Mouse (Mus musculus) embryonic fibroblast, embryonic 13.5 days (primary cell): Measurements from ENCODE around the gene Atp13a5. TPM values are rescaled to one million over a fixed set of nuclear protein-coding genes. Genes with fewer than 3 reads are reported as not detected.

Experiments
- H3K27ac ChIP-seq: 2 replicates; pipeline ENCODE4 v1.5.1; 2012; ENCODE audit warnings: low read length, control low read depth, inconsistent platforms; ENCODE audit not compliant: insufficient read depth
- H3K4me1 ChIP-seq: 2 replicates; pipeline ENCODE4 v1.6.1; 2011; ENCODE audit warnings: low read length; ENCODE audit not compliant: control insufficient read depth, insufficient read depth
- H3K4me3 ChIP-seq: 2 replicates; pipeline ENCODE4 v1.5.1; 2011; ENCODE audit warnings: mild to moderate bottlenecking, control low read depth, low read length; ENCODE audit not compliant: insufficient read depth
- CTCF ChIP-seq: IDR thresholded peaks from 2 replicates; pipeline ENCODE4 v1.5.1; 2011; ENCODE audit warnings: mild to moderate bottlenecking, control low read depth, low read length, moderate library complexity, borderline replicate concordance; ENCODE audit not compliant: insufficient read depth
- POLR2A ChIP-seq: IDR thresholded peaks from 2 replicates; pipeline ENCODE4 v1.6.1; 2011; ENCODE audit warnings: low read depth, mild to moderate bottlenecking, control low read depth, low read length, moderate library complexity
- polyA plus RNA-seq: library from polyadenylated mRNA; stranded (reverse); fragments of >200 nt; gene quantifications from 2 replicates; pipeline ENCODE4 v1.2.4, GENCODE M21; 2011; ENCODE audit warnings: low read depth; ENCODE audit not compliant: missing spikeins, insufficient read length

The Atp13a5 gene
- polyA plus RNA-seq, 1 experiment: not detected

DNA sequence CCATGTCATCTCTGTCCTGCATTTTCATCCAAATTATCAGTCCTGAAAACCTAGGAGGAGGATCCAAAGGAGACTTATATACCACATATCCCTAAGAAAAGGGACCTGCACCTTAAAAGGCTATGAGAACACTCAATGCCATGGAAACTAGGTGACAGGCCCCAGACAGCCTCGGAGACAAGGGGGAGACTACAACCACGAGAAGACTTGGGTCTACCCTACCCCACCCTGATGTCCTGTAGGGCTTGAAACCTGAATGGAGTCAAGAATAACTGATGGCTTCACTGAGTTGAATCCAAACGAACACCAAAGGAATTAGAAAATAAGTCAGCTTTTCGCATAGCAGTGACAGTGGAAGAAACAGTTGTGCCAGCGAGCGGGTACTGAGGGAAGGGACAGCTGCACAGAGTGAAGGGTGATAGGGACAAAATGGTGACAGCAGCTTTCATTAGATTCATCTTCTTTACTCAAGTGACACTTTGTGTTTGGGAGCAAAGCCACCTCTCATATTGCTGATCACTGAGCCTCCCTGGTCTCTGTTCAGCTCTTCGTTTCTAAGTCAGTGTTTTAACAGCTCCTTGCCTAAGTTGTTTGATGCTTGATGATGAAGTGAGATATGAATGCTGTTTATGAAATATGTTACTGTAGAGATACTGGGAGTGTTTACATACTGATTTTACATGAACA, 53.2 kb downstream of the Atp13a5 start:
- no peaks in the 10 kb centered on the region for H3K4me1 ChIP-seq
- H3K4me3 ChIP-seq: no peak overlapping the region
- no peak for TF ChIP-seq POLR2A
- no peak overlapping the region for H3K27ac ChIP-seq

DNA sequence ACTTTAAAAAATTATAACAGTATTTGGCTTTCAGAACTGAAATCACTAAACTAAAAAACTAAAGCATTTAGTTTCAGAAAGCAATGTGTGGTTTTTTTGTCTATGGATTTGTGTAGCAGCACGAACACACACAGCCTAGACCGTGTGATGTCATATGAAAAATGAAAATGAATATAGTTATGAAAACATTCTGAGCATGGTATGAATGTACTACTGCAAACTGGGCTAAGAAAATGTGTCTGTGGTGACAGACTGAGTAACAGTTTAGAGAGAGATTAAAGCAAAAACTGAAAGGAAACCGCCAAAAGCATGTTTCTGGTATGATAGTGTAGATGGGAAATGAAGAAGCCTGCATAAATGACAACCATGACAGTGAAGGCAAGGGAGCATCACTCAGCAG, 57.8 kb downstream of the Atp13a5 start:
- Histone ChIP-seq H3K4me1 (no peaks in the 10 kb centered on the region), H3K27ac (no peak overlapping the region), H3K4me3 (no peak overlapping the region)
- TF ChIP-seq POLR2A (no peak), CTCF (no peak)

DNA sequence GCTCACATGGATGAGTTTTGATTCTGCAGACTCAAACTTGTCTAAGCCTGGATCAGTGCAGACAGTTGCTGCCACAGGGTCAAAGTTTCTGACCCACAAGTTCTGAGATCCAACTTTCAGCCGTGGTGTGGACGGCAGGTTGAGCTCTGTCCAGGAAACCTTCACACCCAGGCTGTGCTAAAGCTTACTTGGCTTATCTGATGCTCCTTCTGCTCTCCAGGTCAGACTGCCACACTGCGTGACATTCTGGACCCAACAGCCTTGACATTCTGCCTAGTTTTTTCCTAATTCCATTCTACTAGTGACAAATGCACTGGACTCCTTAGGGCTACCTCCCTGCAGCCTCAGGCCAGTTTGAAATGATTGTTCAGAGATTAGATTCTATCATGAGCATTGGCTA, 63.1 kb downstream of the Atp13a5 start:
- Histone ChIP-seq H3K4me1 (no peaks in the 10 kb centered on the region), H3K27ac (no peak overlapping the region), H3K4me3 (no peak overlapping the region)
- TF ChIP-seq POLR2A (no peak), CTCF (no peak)

DNA sequence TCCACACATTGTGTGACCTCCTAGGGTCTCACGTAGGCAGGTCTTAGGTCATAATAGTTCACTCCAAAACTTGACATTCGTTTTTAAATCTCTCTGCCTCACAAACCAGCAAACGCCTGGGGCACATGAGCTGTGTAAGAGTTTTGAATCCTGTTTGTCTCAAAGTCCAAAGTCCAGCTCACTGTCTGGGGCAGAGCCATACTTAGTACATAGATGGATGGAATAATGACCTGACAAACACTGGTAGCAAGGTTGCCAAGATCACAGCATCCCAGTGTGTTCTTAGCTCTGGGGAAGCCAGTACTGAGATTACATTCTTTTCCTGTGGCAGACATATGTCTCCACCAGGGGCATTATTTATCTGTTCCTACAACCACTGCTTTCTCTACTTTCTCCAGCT, 63.5 kb downstream of the Atp13a5 start:
- no peak overlapping the region for H3K27ac ChIP-seq
- no peak overlapping the region for H3K4me3 ChIP-seq
- no peaks in the 10 kb centered on the region for H3K4me1 ChIP-seq
- no peak for TF ChIP-seq CTCF
- TF ChIP-seq POLR2A: no peak

DNA sequence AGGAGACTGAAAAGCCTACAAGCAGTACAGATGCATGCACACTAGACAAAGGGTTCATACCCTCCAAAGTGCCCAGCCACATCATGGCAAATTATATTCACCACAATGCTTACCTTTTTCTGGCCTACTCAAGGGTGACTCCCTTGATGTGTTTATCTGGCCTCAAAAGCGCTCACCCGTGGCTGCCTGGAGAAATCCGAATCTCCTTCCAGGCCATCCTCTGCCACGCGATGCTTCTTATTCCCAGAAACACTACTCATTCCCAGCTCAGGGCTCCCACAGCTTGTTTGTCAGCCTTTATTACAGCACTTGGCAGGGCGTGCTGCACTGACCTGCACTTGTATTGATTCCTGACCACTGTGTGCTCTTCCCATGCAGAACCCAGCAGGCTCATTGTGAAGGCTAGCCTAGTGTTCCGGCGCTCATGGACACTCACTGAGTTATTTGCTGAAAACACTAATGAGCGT, 80.9 kb downstream of the Atp13a5 start:
- H3K4me1 ChIP-seq: no peaks in the 10 kb centered on the region
- H3K27ac ChIP-seq: no peak overlapping the region
- TF ChIP-seq POLR2A: no peak
- TF ChIP-seq CTCF: no peak
- no peak overlapping the region for H3K4me3 ChIP-seq

DNA sequence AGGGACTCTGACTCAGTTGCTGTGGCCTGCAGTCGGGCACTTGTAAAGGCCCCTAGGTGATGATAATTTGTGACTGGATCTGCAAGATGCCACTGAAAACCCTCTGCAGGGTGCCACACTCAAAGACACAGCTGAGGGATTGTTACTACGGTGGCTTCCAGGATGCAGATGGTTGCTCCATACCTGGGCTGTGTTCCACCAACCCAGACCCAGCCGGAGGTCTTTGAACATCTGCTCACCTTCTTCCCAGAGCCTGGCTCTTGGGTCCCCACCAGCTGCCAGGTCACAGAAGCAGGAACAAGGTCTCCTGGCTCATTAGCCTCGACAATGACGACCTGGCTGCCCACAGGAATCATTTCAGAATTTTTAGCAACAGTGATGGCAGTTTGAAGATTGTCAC, 97.8 kb downstream of the Atp13a5 start:
- TF ChIP-seq CTCF (no peak), POLR2A (no peak)
- no peak overlapping the region for H3K4me3 ChIP-seq

DNA sequence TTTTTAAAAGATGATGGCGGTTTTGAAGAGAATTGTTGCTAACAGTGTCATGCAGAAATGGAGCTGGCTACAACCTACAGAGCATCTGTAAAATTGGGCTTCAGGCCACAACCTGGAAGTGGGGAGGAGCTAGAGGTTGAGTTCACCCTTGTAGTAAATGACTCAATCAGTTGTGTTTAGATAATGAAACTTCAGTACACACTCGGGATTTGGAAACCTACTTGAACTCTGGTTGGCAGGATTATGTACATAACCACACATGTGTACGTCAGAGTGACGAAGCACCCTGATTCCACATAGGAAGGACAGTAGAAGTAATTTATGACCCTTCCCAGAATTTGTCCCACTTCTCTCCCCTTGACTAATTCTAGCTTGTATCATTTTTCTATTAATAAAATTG, 124.2 kb downstream of the Atp13a5 start:
- TF ChIP-seq POLR2A (no peak), CTCF (no peak)
- no peaks in the 10 kb centered on the region for H3K4me1 ChIP-seq

More for the DNA sequence above, 97.8 kb downstream of the Atp13a5 start:
- Histone ChIP-seq H3K4me1 (no peaks in the 10 kb centered on the region), H3K27ac (no peak overlapping the region)

DNA sequence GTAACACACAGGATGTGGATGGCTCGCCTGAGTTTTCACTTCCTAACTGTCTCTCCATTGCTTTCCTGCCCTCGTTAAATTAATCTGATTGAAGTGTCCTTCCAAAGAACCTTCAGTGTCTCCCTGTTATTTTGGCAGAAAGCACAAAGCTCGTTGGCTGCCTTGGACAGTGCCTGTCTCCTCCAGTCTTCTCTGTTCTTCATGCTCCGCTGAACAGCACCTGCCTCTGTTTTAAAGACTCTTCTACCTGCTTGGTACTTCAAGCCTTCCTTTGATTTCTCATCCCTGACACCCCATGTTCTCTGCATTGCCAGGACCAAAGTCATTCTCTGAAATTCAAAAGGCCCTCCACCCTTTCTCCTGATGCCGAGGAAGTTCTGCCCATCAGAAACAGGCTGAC, 142.6 kb downstream of the Atp13a5 start:
- TF ChIP-seq CTCF (no peak), POLR2A (no peak)
- Histone ChIP-seq H3K4me3 (no peak overlapping the region), H3K27ac (no peak overlapping the region), H3K4me1 (no peaks in the 10 kb centered on the region)

More for the DNA sequence above, 124.2 kb downstream of the Atp13a5 start:
- Histone ChIP-seq H3K27ac (no peak overlapping the region), H3K4me3 (no peak overlapping the region)

DNA sequence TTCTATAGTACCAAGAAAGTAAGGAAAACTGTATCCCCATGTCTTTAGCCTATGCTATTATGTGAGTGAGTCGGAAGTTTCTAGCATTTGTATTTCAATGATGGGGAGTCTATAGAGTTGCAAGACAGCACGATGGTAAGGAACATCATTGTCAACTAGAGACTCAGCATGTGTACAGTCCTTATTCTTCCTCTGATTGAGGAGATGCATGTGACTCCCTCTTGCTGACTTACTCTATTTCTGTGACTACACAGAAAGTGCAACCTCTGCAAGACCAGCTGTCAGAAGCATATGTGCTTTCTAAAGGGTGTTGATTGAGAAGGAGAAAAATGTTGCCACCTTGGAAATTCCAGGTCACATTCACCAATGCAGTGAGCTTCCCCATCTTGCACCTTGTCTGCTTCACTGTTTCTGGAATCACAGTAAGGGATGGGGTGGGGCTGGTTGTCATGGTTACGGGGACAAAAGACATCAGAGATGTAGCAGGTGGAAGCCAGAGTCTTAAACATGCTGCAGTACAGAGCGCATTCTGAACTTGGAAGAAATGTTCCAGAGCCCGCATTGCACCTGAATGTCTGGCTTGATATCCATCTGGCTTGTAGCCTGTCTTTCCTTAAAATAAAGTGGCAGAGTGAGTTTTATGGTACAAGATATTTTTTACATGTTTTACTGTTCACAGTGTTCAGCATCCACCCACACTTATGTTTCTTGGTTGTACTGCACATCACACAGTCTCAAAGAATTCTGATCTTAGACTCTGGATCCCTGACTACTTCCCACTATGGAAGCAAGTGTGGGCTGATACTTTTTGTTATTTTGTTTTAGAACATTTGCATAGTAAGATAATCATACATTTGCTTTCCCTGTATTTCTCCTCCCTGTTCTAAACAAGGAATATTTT, 161.9 kb downstream of the Atp13a5 start:
- no peak for TF ChIP-seq CTCF
- no peak for TF ChIP-seq POLR2A
- H3K4me1 ChIP-seq: no peaks in the 10 kb centered on the region
- no peak overlapping the region for H3K4me3 ChIP-seq
- H3K27ac ChIP-seq: no peak overlapping the region

DNA sequence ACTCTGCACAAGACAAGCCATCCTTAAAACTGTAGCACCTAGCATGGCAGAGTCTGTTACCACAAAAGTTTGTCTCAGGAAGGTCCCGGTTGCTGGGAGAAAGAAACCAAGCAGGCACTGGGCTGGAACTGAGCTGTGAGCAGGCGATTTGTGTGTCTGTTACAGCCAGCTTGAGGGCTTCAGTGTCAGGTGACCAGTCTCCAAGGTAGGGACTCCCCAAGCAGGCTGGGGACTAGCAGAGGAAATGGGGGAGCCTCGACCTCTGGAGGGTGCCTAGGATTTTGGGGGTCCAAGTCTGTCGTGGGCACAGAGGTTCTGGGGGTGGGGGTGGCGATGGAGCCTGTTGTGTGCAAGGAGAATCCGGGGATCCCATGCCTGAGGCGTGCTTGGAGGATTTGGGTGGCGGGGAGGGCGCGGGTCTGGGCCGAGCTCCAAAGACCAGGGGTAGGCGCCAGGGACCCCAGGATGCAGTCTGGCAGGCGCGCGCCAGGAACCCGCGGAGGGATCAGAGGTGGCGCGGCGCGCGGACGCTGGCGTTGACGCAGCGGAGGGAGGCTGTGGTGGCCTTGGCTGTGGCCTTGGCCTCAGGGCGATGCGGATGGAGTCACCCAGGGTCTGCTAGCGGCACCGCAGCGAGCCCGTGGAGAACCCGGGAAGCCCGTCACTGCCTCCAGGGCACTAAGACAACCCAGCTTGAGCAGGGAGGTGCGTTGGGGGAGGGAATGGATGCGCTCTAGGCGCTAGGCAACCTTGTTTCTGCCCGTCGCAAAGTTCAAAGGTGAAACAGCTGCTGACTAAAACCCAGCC, 168.7 kb downstream of the Atp13a5 start, which contains the start of gene Hrasls:
Hrasls (plus strand) TSS at position 91 of the 807 bp plus-strand sequence.
- no peak within 1 kb of the TSS for H3K27ac ChIP-seq
- H3K4me3 ChIP-seq: no peak within 1 kb of the TSS
- no peak for TF ChIP-seq POLR2A
- no peaks in the 10 kb centered on the region for H3K4me1 ChIP-seq
